Mouse (Mus musculus) heart, adult 2 months (tissue): Measurements from ENCODE around the gene Fam214a.

Experiments used
- CTCF ChIP-seq: fragments of 200-600 bp; IDR thresholded peaks from 2 replicates; pipeline ENCODE4 v1.8.1; 2022; ENCODE audit warnings: antibody characterized with exemption, mild to moderate bottlenecking, moderate library complexity
- POLR2A ChIP-seq: fragments of 200-500 bp; IDR thresholded peaks from 2 replicates; pipeline ENCODE4 v1.6.1; 2011; ENCODE audit warnings: mild to moderate bottlenecking, low read depth, low read length, control low read depth; ENCODE audit not compliant: insufficient read depth

DNA sequence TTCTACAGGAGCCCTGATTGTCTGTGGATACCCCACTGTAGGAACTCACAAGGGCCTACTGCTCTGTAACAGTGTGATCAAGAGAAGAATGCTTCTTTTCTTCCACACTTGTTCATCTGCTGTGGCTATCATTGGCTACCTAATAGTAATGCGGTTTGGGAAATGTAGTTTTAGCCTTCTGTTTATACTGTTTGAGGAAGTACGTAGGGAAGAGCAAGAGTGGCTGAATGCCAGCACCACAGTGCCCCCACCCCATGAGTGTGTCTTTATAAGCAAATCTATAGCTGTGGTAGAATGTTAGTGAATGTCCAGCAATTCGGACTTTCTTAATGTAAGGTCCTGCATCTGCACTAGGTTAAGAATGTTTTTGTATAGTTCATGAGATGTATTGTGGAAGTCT is 96.4 kb downstream of the Fam214a start:
- no peak for TF ChIP-seq POLR2A
- no peak for TF ChIP-seq CTCF
